Mouse (Mus musculus): Measurements from ENCODE around the gene Mat2a.

The Mat2a gene

GRCm38 (mm10) chr6:72415964-72416772 lies 23.2 kb downstream of the Mat2a start:
- peak; percentile 95 for DNase-seq (ENCODE audit: extremely low read depth, low read depth, low spot score)

- DNase-seq (ENCODE audit: extremely low read depth, low read depth, low spot score): no peak
Measured at GRCm38 (mm10) chr6:72415181-72415580, 24.2 kb downstream of the Mat2a start.

- no peak for DNase-seq (ENCODE audit: extremely low read depth, low read depth, low spot score)
Measured at GRCm38 (mm10) chr6:72414076-72414756, 25.1 kb downstream of the Mat2a start, which contains the start of gene Ggcx. Gene Ggcx (plus strand): TSS chr6:72414308.

- DNase-seq (ENCODE audit: extremely low read depth, low read depth, low spot score): no peak
Measured at GRCm38 (mm10) chr6:72410518-72410917, 28.8 kb downstream of the Mat2a start.

- DNase-seq (ENCODE audit: extremely low read depth, low read depth, low spot score): no peak
Measured at GRCm38 (mm10) chr6:72410003-72410402, 29.4 kb downstream of the Mat2a start.

- DNase-seq (ENCODE audit: extremely low read depth, low read depth, low spot score): no peak
Measured at GRCm38 (mm10) chr6:72409567-72409966, 29.8 kb downstream of the Mat2a start.

- no peak for DNase-seq (ENCODE audit: extremely low read depth, low read depth, low spot score)
Measured at GRCm38 (mm10) chr6:72407119-72407518, 32.2 kb downstream of the Mat2a start.

GRCm38 (mm10) chr6:72405356-72405755 lies 34.0 kb downstream of the Mat2a start:
- DNase-seq (ENCODE audit: extremely low read depth, low read depth, low spot score): no peak

GRCm38 (mm10) chr6:72401875-72402274 lies 37.5 kb downstream of the Mat2a start:
- DNase-seq (ENCODE audit: extremely low read depth, low read depth, low spot score): no peak

- DNase-seq (ENCODE audit: extremely low read depth, low read depth, low spot score): no peak
Measured at GRCm38 (mm10) chr6:72399967-72400366, 39.4 kb downstream of the Mat2a start.

- no peak for DNase-seq (ENCODE audit: extremely low read depth, low read depth, low spot score)
Measured at GRCm38 (mm10) chr6:72396837-72397251, 42.5 kb downstream of the Mat2a start.

GRCm38 (mm10) chr6:72392341-72392740 lies 47.0 kb downstream of the Mat2a start:
- no peak for DNase-seq (ENCODE audit: extremely low read depth, low read depth, low spot score)

- DNase-seq (ENCODE audit: extremely low read depth, low read depth, low spot score): no peak
Measured at GRCm38 (mm10) chr6:72390795-72391521, 48.4 kb downstream of the Mat2a start.

GRCm38 (mm10) chr6:72389941-72390771 lies 49.2 kb downstream of the Mat2a start, which contains the start of gene Vamp8:
Gene Vamp8 (minus strand): TSS chr6:72390703.
- no peak for DNase-seq (ENCODE audit: extremely low read depth, low read depth, low spot score)

GRCm38 (mm10) chr6:72389471-72389940 lies 49.9 kb downstream of the Mat2a start:
- no peak for DNase-seq (ENCODE audit: extremely low read depth, low read depth, low spot score)

- no peak for DNase-seq (ENCODE audit: extremely low read depth, low read depth, low spot score)
Measured at GRCm38 (mm10) chr6:72388791-72389329, 50.5 kb downstream of the Mat2a start.

GRCm38 (mm10) chr6:72388266-72388665 lies 51.1 kb downstream of the Mat2a start:
- no peak for DNase-seq (ENCODE audit: extremely low read depth, low read depth, low spot score)

- no peak for DNase-seq (ENCODE audit: extremely low read depth, low read depth, low spot score)
Measured at GRCm38 (mm10) chr6:72387816-72388215, 51.5 kb downstream of the Mat2a start.

GRCm38 (mm10) chr6:72386561-72386960 lies 52.8 kb downstream of the Mat2a start:
- DNase-seq (ENCODE audit: extremely low read depth, low read depth, low spot score): no peak

GRCm38 (mm10) chr6:72385258-72385657 lies 54.1 kb downstream of the Mat2a start:
- no peak for DNase-seq (ENCODE audit: extremely low read depth, low read depth, low spot score)
